Mouse (Mus musculus) forebrain, embryonic 10.5 days (tissue): ENCODE data around the gene Rhbdd3. TPM values are rescaled to one million over a fixed set of nuclear protein-coding genes. Genes with fewer than 3 reads are reported as not detected.

Experiments
- DNase-seq: peaks from one replicate; pipeline ENCODE4 v3.0.0-alpha.2; 2017; ENCODE audit warnings: low spot score; ENCODE audit errors: extremely low spot score
- H3K27ac ChIP-seq: fragments of 300-500 bp; sonication (generic); 2 replicates; pipeline ENCODE4 v1.5.1; 2016; ENCODE audit warnings: mild to moderate bottlenecking
- H3K27me3 ChIP-seq: fragments of 300-500 bp; sonication (generic); 2 replicates; pipeline ENCODE4 v1.6.1; 2016; ENCODE audit warnings: mild to moderate bottlenecking; ENCODE audit not compliant: poor library complexity, severe bottlenecking
- H3K36me3 ChIP-seq: fragments of 300-500 bp; sonication (generic); replicated peaks from 2 replicates; pipeline ENCODE4 v1.6.1; 2016; ENCODE audit warnings: mild to moderate bottlenecking, moderate library complexity
- H3K4me1 ChIP-seq: fragments of 300-500 bp; sonication (generic); 2 replicates; pipeline ENCODE4 v1.6.1; 2016
- H3K4me3 ChIP-seq: fragments of 300-500 bp; sonication (generic); 2 replicates; pipeline ENCODE4 v1.5.1; 2016; ENCODE audit warnings: mild to moderate bottlenecking, moderate library complexity
- H3K9me3 ChIP-seq: fragments of 300-500 bp; sonication (generic); 2 replicates; pipeline ENCODE4 v1.6.1; 2016; ENCODE audit warnings: mild to moderate bottlenecking, moderate library complexity
- WGBS: fragments of 180-500 bp; shearing (Covaris S2); methylation state at CpG from one replicate; pipeline ENCODE4 v1.1.7; 2016; 5-methylcytosine and 5-hydroxymethylcytosine counted together
- polyA plus RNA-seq: library from polyadenylated mRNA; unstranded; fragments of >200 nt; fragmentation: Nextera tagmentation; extraction: Ambion mirVana; gene quantifications from 2 replicates; pipeline ENCODE4 v1.2.1, GENCODE M21; 2016

Gene Rhbdd3
- polyA plus RNA-seq: 29.7 and 31.6 TPM in 2 replicates

- peak within 1 kb of the TSS; percentile 80 for H3K4me3 ChIP-seq
- peak within 1 kb of the TSS; percentile 99 for H3K27ac ChIP-seq
- peaks cover 39% of the 10 kb centered on the region for H3K36me3 ChIP-seq
- H3K4me1 ChIP-seq: peaks cover 35% of the 10 kb centered on the region
- DNase-seq: peak; percentile 96
- no peaks in the 10 kb centered on the region for H3K27me3 ChIP-seq
- WGBS: under 1% methylated on average over 91 of the region's 92 CpGs
- no peaks in the 10 kb centered on the region for H3K9me3 ChIP-seq
These were observed at the start of gene Rhbdd3, which contains the start of gene Ewsr1 for GRCm38 (mm10) chr11:5098736-5099542. Gene Rhbdd3 (plus strand): TSS chr11:5098926. Gene Ewsr1 (minus strand): TSS chr11:5099266.

GRCm38 (mm10) chr11:5051629-5052028 lies 47.1 kb upstream of the Rhbdd3 start:
- Histone ChIP-seq H3K4me3 (no peak overlapping the region), H3K27ac (no peak overlapping the region), H3K36me3 (no peaks in the 10 kb centered on the region), H3K4me1 (peaks cover 19% of the 10 kb centered on the region), H3K27me3 (peaks cover 20% of the 10 kb centered on the region), H3K9me3 (no peaks in the 10 kb centered on the region)
- no peak for DNase-seq
- 76% methylated on average over 10 of the region's 10 CpGs for WGBS

GRCm38 (mm10) chr11:5052200-5052854 lies 46.4 kb upstream of the Rhbdd3 start:
- no peaks in the 10 kb centered on the region for H3K36me3 ChIP-seq
- no peak for DNase-seq
- 79% methylated on average over 10 of the region's 10 CpGs for WGBS
- no peaks in the 10 kb centered on the region for H3K9me3 ChIP-seq
- peaks cover 24% of the 10 kb centered on the region for H3K4me1 ChIP-seq
- no peak overlapping the region for H3K4me3 ChIP-seq
- no peak overlapping the region for H3K27ac ChIP-seq
- H3K27me3 ChIP-seq: peaks cover 27% of the 10 kb centered on the region

GRCm38 (mm10) chr11:5054151-5054550 lies 44.6 kb upstream of the Rhbdd3 start:
- H3K27me3 ChIP-seq: peaks cover 45% of the 10 kb centered on the region
- H3K9me3 ChIP-seq: no peaks in the 10 kb centered on the region
- H3K36me3 ChIP-seq: no peaks in the 10 kb centered on the region
- WGBS: 91% methylated on average over 14 of the region's 14 CpGs
- H3K27ac ChIP-seq: no peak overlapping the region
- no peak for DNase-seq
- no peak overlapping the region for H3K4me3 ChIP-seq
- peaks cover 43% of the 10 kb centered on the region for H3K4me1 ChIP-seq

- H3K36me3 ChIP-seq: no peaks in the 10 kb centered on the region
- no peak overlapping the region for H3K4me3 ChIP-seq
- no peak overlapping the region for H3K27ac ChIP-seq
- no peak for DNase-seq
- peaks cover 52% of the 10 kb centered on the region for H3K27me3 ChIP-seq
- 76% methylated on average over 6 of the region's 6 CpGs for WGBS
- peaks cover 50% of the 10 kb centered on the region for H3K4me1 ChIP-seq
- H3K9me3 ChIP-seq: no peaks in the 10 kb centered on the region
These were observed 43.9 kb upstream of the Rhbdd3 start for GRCm38 (mm10) chr11:5054874-5055273.

GRCm38 (mm10) chr11:5055945-5056938 lies 42.5 kb upstream of the Rhbdd3 start:
- no peaks in the 10 kb centered on the region for H3K9me3 ChIP-seq
- peaks cover 7% of the 10 kb centered on the region; the same call in 1 of the 2 replicates for H3K36me3 ChIP-seq
- peak overlapping the region; percentile 56 for H3K27ac ChIP-seq
- peaks cover 56% of the 10 kb centered on the region for H3K4me1 ChIP-seq
- WGBS: 20% methylated on average over 23 of the region's 23 CpGs
- DNase-seq: peak; percentile 49
- H3K4me3 ChIP-seq: no peak overlapping the region
- H3K27me3 ChIP-seq: peaks cover 66% of the 10 kb centered on the region

- no peak overlapping the region for H3K27ac ChIP-seq
- H3K4me1 ChIP-seq: peaks cover 65% of the 10 kb centered on the region
- peaks cover 74% of the 10 kb centered on the region for H3K27me3 ChIP-seq
- no peaks in the 10 kb centered on the region for H3K9me3 ChIP-seq
- H3K4me3 ChIP-seq: no peak overlapping the region
- DNase-seq: no peak
- peaks cover 10% of the 10 kb centered on the region; the same call in 1 of the 2 replicates for H3K36me3 ChIP-seq
- WGBS: 46% methylated on average over 8 of the region's 8 CpGs
These were observed 41.7 kb upstream of the Rhbdd3 start for GRCm38 (mm10) chr11:5057064-5057463.

GRCm38 (mm10) chr11:5057541-5057855 lies 41.2 kb upstream of the Rhbdd3 start:
- H3K27ac ChIP-seq: peak overlapping the region; percentile 45; the same call in 1 of the 2 replicates
- WGBS: 14% methylated on average over 8 of the region's 8 CpGs
- peak; percentile 25 for DNase-seq
- H3K9me3 ChIP-seq: no peaks in the 10 kb centered on the region
- H3K4me1 ChIP-seq: peaks cover 69% of the 10 kb centered on the region
- peak overlapping the region; percentile 55 for H3K4me3 ChIP-seq
- H3K27me3 ChIP-seq: peaks cover 78% of the 10 kb centered on the region
- peaks cover 10% of the 10 kb centered on the region; the same call in 1 of the 2 replicates for H3K36me3 ChIP-seq

- peaks cover 10% of the 10 kb centered on the region; the same call in 1 of the 2 replicates for H3K36me3 ChIP-seq
- no peaks in the 10 kb centered on the region for H3K9me3 ChIP-seq
- peak within 1 kb of the TSS; percentile 45 for H3K27ac ChIP-seq
- peak; percentile 43 for DNase-seq
- WGBS: 2% methylated on average over 77 of the region's 77 CpGs
- H3K4me3 ChIP-seq: peak within 1 kb of the TSS; percentile 55
- peaks cover 74% of the 10 kb centered on the region for H3K4me1 ChIP-seq
- H3K27me3 ChIP-seq: peaks cover 84% of the 10 kb centered on the region
These were observed 40.7 kb upstream of the Rhbdd3 start, which contains the start of gene Rasl10a for GRCm38 (mm10) chr11:5057856-5058641. Gene Rasl10a (plus strand): TSS chr11:5058128.

- Histone ChIP-seq H3K9me3 (no peaks in the 10 kb centered on the region), H3K36me3 (peaks cover 10% of the 10 kb centered on the region; the same call in 1 of the 2 replicates), H3K27ac (no peak overlapping the region), H3K4me1 (peaks cover 82% of the 10 kb centered on the region), H3K4me3 (no peak overlapping the region), H3K27me3 (peaks cover 91% of the 10 kb centered on the region)
- no peak for DNase-seq
- 30% methylated on average over 9 of the region's 9 CpGs for WGBS
These were observed 39.9 kb upstream of the Rhbdd3 start for GRCm38 (mm10) chr11:5058783-5059182.

- peaks cover 86% of the 10 kb centered on the region for H3K4me1 ChIP-seq
- peaks cover 96% of the 10 kb centered on the region for H3K27me3 ChIP-seq
- WGBS: 22% methylated on average over 14 of the region's 14 CpGs
- no peak overlapping the region for H3K27ac ChIP-seq
- peak; percentile 28 for DNase-seq
- H3K36me3 ChIP-seq: peaks cover 10% of the 10 kb centered on the region; the same call in 1 of the 2 replicates
- H3K9me3 ChIP-seq: no peaks in the 10 kb centered on the region
- 0 out of 2 replicates have a peak overlapping the region, but pooled peaks have one; percentile 13 for H3K4me3 ChIP-seq
These were observed 39.5 kb upstream of the Rhbdd3 start for GRCm38 (mm10) chr11:5059230-5059629.
